Mouse (Mus musculus): Measurements from ENCODE around the gene Svopl. TPM values are rescaled to one million over a fixed set of nuclear protein-coding genes. Genes with fewer than 3 reads are reported as not detected.

Svopl gene
- total and polyA plus RNA-seq, 2 experiments from 2014 or later: 1.1 TPM; not detected in 1

DNA sequence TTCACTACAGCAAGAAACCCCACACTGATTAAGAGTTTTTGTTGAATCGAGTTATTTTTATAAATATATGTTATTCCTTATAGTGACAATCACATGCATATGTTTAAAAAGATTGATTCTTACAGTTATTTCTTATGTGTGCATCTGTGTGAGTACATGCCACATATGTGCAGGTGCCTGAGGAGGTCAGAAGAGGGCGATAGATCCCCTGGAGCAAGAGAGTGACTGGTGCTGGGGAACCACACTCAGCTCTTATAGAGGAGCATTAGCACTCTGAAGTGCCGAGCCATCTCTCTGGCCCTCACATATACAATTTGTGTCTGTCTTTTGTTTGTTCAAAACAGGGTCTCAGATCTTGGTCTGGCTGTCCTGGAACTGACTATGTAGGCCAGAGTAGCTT, 26.8 kb upstream of the Svopl start:
- no peaks in the 10 kb centered on the region for H3K27me3 ChIP-seq (ENCODE audit: insufficient read depth, low read length)
- TF ChIP-seq CTCF (IDR thresholded peaks at IDR 0.05; ENCODE audit: low read depth): no peak
- WGBS: 92% methylated on average over 3 of the region's 3 CpGs
- H3K27ac ChIP-seq (ENCODE audit: low read depth, low read length): no peak overlapping the region
- H3K9ac ChIP-seq: no peak overlapping the region
- no peak overlapping the region for H3K4me3 ChIP-seq (ENCODE audit: low read depth, low read length)
- DNase-seq (no peak), ATAC-seq (no peak)
- no peaks in the 10 kb centered on the region for H3K36me3 ChIP-seq (ENCODE audit: insufficient read depth)
- H3K9me3 ChIP-seq (ENCODE audit: low read length): no peaks in the 10 kb centered on the region
- no peak overlapping the region for H3K4me2 ChIP-seq (ENCODE audit: low read depth)
- H3K4me1 ChIP-seq (ENCODE audit: insufficient read depth): no peaks in the 10 kb centered on the region

GRCm38 (mm10) chr6:38072137-38072796, 25.5 kb upstream of the Svopl start:
- H3K9me3 ChIP-seq (ENCODE audit: low read length): no peaks in the 10 kb centered on the region
- TF ChIP-seq CTCF (IDR thresholded peaks at IDR 0.05; ENCODE audit: low read depth): no peak
- H3K9ac ChIP-seq: no peak overlapping the region
- DNase-seq (no peak), ATAC-seq (no peak)
- no peak overlapping the region for H3K27ac ChIP-seq (ENCODE audit: low read depth, low read length)
- no peaks in the 10 kb centered on the region for H3K27me3 ChIP-seq (ENCODE audit: insufficient read depth, low read length)
- no peaks in the 10 kb centered on the region for H3K4me1 ChIP-seq (ENCODE audit: insufficient read depth)
- H3K36me3 ChIP-seq (ENCODE audit: insufficient read depth): no peaks in the 10 kb centered on the region
- 77% methylated on average over 5 of the region's 5 CpGs for WGBS
- H3K4me3 ChIP-seq (ENCODE audit: low read depth, low read length): no peak overlapping the region
- no peak overlapping the region for H3K4me2 ChIP-seq (ENCODE audit: low read depth)

GRCm38 (mm10) chr6:38071256-38071655, 24.5 kb upstream of the Svopl start:
- no peak for ATAC-seq
- H3K36me3 ChIP-seq (ENCODE audit: insufficient read depth): no peaks in the 10 kb centered on the region
- no peak for DNase-seq
- H3K9ac ChIP-seq: no peak overlapping the region
- H3K27me3 ChIP-seq (ENCODE audit: insufficient read depth, low read length): no peaks in the 10 kb centered on the region
- WGBS: 92% methylated on average over 4 of the region's 4 CpGs
- no peaks in the 10 kb centered on the region for H3K4me1 ChIP-seq (ENCODE audit: insufficient read depth)
- no peaks in the 10 kb centered on the region for H3K9me3 ChIP-seq (ENCODE audit: low read length)
- TF ChIP-seq CTCF (IDR thresholded peaks at IDR 0.05; ENCODE audit: low read depth): no peak
- H3K27ac ChIP-seq (ENCODE audit: low read depth, low read length): no peak overlapping the region
- H3K4me3 ChIP-seq (ENCODE audit: low read depth, low read length): no peak overlapping the region
- H3K4me2 ChIP-seq (ENCODE audit: low read depth): no peak overlapping the region

DNA sequence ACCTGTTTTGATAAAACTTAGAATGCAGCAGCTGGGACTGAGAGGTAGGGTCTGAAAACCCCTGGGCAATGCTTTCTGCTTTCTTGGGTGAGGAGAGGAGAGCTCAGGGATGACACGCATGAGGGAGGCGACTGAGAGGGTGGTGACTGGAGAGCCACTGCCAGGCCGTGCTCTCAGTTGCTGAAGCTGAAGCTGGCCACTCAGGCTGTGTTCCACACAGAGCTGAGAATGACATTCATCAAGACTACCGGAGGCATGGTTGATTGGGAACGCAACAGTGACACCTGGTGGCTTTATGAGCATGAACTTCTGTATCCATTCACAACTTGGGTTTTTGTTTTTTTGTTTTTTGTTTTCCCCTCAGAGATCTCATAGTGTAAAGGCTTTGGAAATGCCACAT, 19.4 kb upstream of the Svopl start:
- H3K27ac ChIP-seq (ENCODE audit: low read depth, low read length): no peak overlapping the region
- 2% methylated on average over 5 of the region's 5 CpGs for WGBS
- peak; percentile 87 for TF ChIP-seq CTCF (IDR thresholded peaks at IDR 0.05; ENCODE audit: low read depth)
- no peaks in the 10 kb centered on the region for H3K36me3 ChIP-seq (ENCODE audit: insufficient read depth)
- no peaks in the 10 kb centered on the region for H3K9me3 ChIP-seq (ENCODE audit: low read length)
- peak; percentile 93 for ATAC-seq
- H3K4me3 ChIP-seq (ENCODE audit: low read depth, low read length): no peak overlapping the region
- peak; percentile 88 for DNase-seq
- H3K9ac ChIP-seq: no peak overlapping the region
- H3K4me2 ChIP-seq (ENCODE audit: low read depth): peak overlapping the region; percentile 29; the same call in 1 of the 2 replicates
- peaks cover 2% of the 10 kb centered on the region; the same call in 1 of the 2 replicates for H3K4me1 ChIP-seq (ENCODE audit: insufficient read depth)
- no peaks in the 10 kb centered on the region for H3K27me3 ChIP-seq (ENCODE audit: insufficient read depth, low read length)

GRCm38 (mm10) chr6:38065501-38066122, 18.8 kb upstream of the Svopl start:
- H3K27me3 ChIP-seq (ENCODE audit: insufficient read depth, low read length): no peaks in the 10 kb centered on the region
- WGBS: 53% methylated on average over 11 of the region's 11 CpGs
- H3K9me3 ChIP-seq (ENCODE audit: low read length): no peaks in the 10 kb centered on the region
- TF ChIP-seq CTCF (IDR thresholded peaks at IDR 0.05; ENCODE audit: low read depth): no peak
- ATAC-seq: peak; percentile 82
- no peak overlapping the region for H3K9ac ChIP-seq
- H3K36me3 ChIP-seq (ENCODE audit: insufficient read depth): no peaks in the 10 kb centered on the region
- H3K4me3 ChIP-seq (ENCODE audit: low read depth, low read length): no peak overlapping the region
- peak overlapping the region; percentile 29; the same call in 1 of the 2 replicates for H3K4me2 ChIP-seq (ENCODE audit: low read depth)
- peak; percentile 43 for DNase-seq
- 0 out of 2 replicates have a peak overlapping the region, but pooled peaks have one; percentile 21 for H3K27ac ChIP-seq (ENCODE audit: low read depth, low read length)
- peaks cover 2% of the 10 kb centered on the region; the same call in 1 of the 2 replicates for H3K4me1 ChIP-seq (ENCODE audit: insufficient read depth)

DNA sequence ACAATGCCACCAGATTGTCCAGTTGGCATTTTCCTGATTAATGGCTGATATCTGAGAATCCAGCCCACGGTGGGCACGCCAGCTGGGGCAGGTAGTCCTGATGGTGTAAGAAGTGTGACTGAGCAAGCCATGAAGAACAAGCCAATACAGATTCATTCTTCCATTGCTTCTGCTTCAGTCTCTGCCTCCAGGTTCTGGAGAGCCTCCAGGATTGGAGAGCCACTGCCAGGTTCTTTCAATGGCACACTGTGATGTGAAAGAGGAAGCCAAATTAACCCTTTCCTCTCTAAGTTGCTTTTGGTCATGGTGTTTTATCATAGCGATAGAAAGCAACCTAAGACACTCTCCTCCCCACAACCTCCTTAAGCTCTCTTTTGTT, 18.3 kb upstream of the Svopl start:
- H3K4me3 ChIP-seq (ENCODE audit: low read depth, low read length): no peak overlapping the region
- peak overlapping the region; percentile 8; the same call in 1 of the 2 replicates for H3K4me2 ChIP-seq (ENCODE audit: low read depth)
- no peaks in the 10 kb centered on the region for H3K27me3 ChIP-seq (ENCODE audit: insufficient read depth, low read length)
- peak; percentile 70 for DNase-seq
- peak; percentile 20; the same call in 1 of the 2 replicates for ATAC-seq
- H3K36me3 ChIP-seq (ENCODE audit: insufficient read depth): no peaks in the 10 kb centered on the region
- peaks cover 2% of the 10 kb centered on the region; the same call in 1 of the 2 replicates for H3K4me1 ChIP-seq (ENCODE audit: insufficient read depth)
- H3K9me3 ChIP-seq (ENCODE audit: low read length): no peaks in the 10 kb centered on the region
- no peak for TF ChIP-seq CTCF (IDR thresholded peaks at IDR 0.05; ENCODE audit: low read depth)
- 42% methylated on average over 3 of the region's 3 CpGs for WGBS
- no peak overlapping the region for H3K9ac ChIP-seq
- no peak overlapping the region for H3K27ac ChIP-seq (ENCODE audit: low read depth, low read length)

DNA sequence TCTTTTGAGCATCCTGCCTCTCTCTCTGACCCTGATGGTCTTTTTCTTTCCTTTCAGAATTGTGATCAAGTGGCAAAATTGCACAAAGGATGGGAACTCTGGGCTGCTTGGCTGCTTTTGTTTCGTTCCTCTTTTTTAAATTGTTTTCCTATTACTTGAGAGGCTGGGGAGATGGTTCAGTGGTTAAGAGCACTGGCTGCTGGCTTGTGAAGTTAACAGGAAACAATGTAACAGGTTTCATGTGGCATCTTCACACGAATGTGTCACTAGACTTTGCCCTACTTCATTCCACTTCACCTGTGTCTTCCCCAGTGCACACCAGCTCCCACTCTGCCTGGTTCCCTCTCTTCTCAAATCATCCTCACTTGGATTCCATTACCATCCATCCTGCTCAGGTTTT, 17.8 kb upstream of the Svopl start:
- no peak overlapping the region for H3K27ac ChIP-seq (ENCODE audit: low read depth, low read length)
- 55% methylated on average over 2 of the region's 2 CpGs for WGBS
- no peak overlapping the region for H3K4me2 ChIP-seq (ENCODE audit: low read depth)
- peaks cover 2% of the 10 kb centered on the region; the same call in 1 of the 2 replicates for H3K4me1 ChIP-seq (ENCODE audit: insufficient read depth)
- ATAC-seq: no peak
- no peak overlapping the region for H3K9ac ChIP-seq
- no peaks in the 10 kb centered on the region for H3K36me3 ChIP-seq (ENCODE audit: insufficient read depth)
- no peaks in the 10 kb centered on the region for H3K9me3 ChIP-seq (ENCODE audit: low read length)
- no peak for DNase-seq
- no peaks in the 10 kb centered on the region for H3K27me3 ChIP-seq (ENCODE audit: insufficient read depth, low read length)
- H3K4me3 ChIP-seq (ENCODE audit: low read depth, low read length): no peak overlapping the region
- no peak for TF ChIP-seq CTCF (IDR thresholded peaks at IDR 0.05; ENCODE audit: low read depth)

Measured in forebrain, postnatal 0 days (tissue).